Mouse (Mus musculus): ENCODE measurements around the gene St13.
A peak's percentile ranks its signal among the peaks of the same experiment; 100 is the strongest.

St13 gene

GRCm38 (mm10) chr15:81399638-81400315 is at the start of gene St13, which contains the start of gene Xpnpep3:
TSS of gene St13 (minus strand) at chr15:81400077.
TSS of gene Xpnpep3 (plus strand) at chr15:81400138.
- peak; percentile 99 for DNase-seq (ENCODE audit: low read depth, low spot score)

- DNase-seq (ENCODE audit: low read depth, low spot score), result peak; percentile 75
These were observed 48.6 kb upstream of the St13 start for GRCm38 (mm10) chr15:81448463-81448862.

- no peak for DNase-seq (ENCODE audit: low read depth, low spot score)
These were observed 39.4 kb upstream of the St13 start for GRCm38 (mm10) chr15:81439236-81439635.

GRCm38 (mm10) chr15:81438345-81438744 is 38.5 kb upstream of the St13 start:
- DNase-seq (ENCODE audit: low read depth, low spot score), result no peak

GRCm38 (mm10) chr15:81431195-81431594 is 31.3 kb upstream of the St13 start:
- no peak for DNase-seq (ENCODE audit: low read depth, low spot score)

GRCm38 (mm10) chr15:81427947-81428346 is 28.1 kb upstream of the St13 start:
- DNase-seq (ENCODE audit: low read depth, low spot score), result no peak

GRCm38 (mm10) chr15:81425311-81425710 is 25.4 kb upstream of the St13 start:
- no peak for DNase-seq (ENCODE audit: low read depth, low spot score)

GRCm38 (mm10) chr15:81422156-81422681 is 22.3 kb upstream of the St13 start:
- no peak for DNase-seq (ENCODE audit: low read depth, low spot score)

- no peak for DNase-seq (ENCODE audit: low read depth, low spot score)
These were observed 21.6 kb upstream of the St13 start for GRCm38 (mm10) chr15:81421454-81421853.

- DNase-seq (ENCODE audit: low read depth, low spot score), result no peak
These were observed 18.2 kb upstream of the St13 start for GRCm38 (mm10) chr15:81418065-81418464.

GRCm38 (mm10) chr15:81416763-81417310 is 17.0 kb upstream of the St13 start:
- peak; percentile 87 for DNase-seq (ENCODE audit: low read depth, low spot score)

- DNase-seq (ENCODE audit: low read depth, low spot score), result no peak
These were observed 8.3 kb upstream of the St13 start, which contains the start of gene Dnajb7 for GRCm38 (mm10) chr15:81408199-81408598. TSS of gene Dnajb7 (minus strand) at chr15:81408299.

- DNase-seq (ENCODE audit: low read depth, low spot score), result no peak
These were observed 5.1 kb upstream of the St13 start for GRCm38 (mm10) chr15:81405008-81405407.

GRCm38 (mm10) chr15:81399297-81399637 is 610 bp downstream of the St13 start:
- no peak for DNase-seq (ENCODE audit: low read depth, low spot score)

GRCm38 (mm10) chr15:81398189-81398588 is 1.7 kb downstream of the St13 start:
- no peak for DNase-seq (ENCODE audit: low read depth, low spot score)

- DNase-seq (ENCODE audit: low read depth, low spot score), result no peak
These were observed 5.5 kb downstream of the St13 start for GRCm38 (mm10) chr15:81394211-81394915.

- DNase-seq (ENCODE audit: low read depth, low spot score), result no peak
These were observed 6.9 kb downstream of the St13 start for GRCm38 (mm10) chr15:81392997-81393396.

GRCm38 (mm10) chr15:81386327-81386726 is 13.6 kb downstream of the St13 start:
- DNase-seq (ENCODE audit: low read depth, low spot score), result peak; percentile 64

- DNase-seq (ENCODE audit: low read depth, low spot score), result no peak
These were observed 21.0 kb downstream of the St13 start for GRCm38 (mm10) chr15:81378845-81379244.

GRCm38 (mm10) chr15:81374621-81375020 is 25.3 kb downstream of the St13 start:
- no peak for DNase-seq (ENCODE audit: low read depth, low spot score)

- DNase-seq (ENCODE audit: low read depth, low spot score), result peak; percentile 77
These were observed 29.5 kb downstream of the St13 start for GRCm38 (mm10) chr15:81370356-81370755.

- DNase-seq (ENCODE audit: low read depth, low spot score), result no peak
These were observed 31.3 kb downstream of the St13 start for GRCm38 (mm10) chr15:81368601-81369000.

- no peak for DNase-seq (ENCODE audit: low read depth, low spot score)
These were observed 33.6 kb downstream of the St13 start for GRCm38 (mm10) chr15:81366241-81366640.
